Mouse (Mus musculus): ENCODE data around the gene C2cd4b.

DNA sequence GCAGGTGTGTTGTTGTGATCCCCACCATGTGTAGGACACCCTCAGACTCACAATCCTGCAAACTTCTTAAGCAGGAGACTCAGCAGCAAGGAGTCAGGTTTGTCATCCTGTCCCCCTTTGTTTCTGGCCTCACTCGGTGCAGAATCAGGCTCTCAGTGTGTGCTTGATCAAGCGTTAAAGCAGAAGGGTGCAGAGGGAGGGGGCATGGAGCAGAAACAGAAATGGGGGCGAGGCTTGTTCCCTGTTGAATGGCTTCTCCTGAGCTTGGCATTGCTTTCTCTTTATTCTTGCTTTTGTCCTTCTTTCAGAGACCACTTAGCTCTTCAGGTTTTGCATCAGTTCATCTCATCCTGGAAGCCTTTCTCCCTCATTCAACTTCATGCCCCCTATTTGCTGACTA is 40.6 kb upstream of the C2cd4b start:
- no peak for TF ChIP-seq CTCF (IDR thresholded peaks at IDR 0.05; ENCODE audit: extremely low read depth, insufficient read depth, insufficient read length, insufficient replicate concordance)
- TF ChIP-seq POLR2A (IDR thresholded peaks at IDR 0.05; ENCODE audit: low read depth, low read length), result no peak
